Mouse (Mus musculus) bone marrow macrophage, adult 2 months (primary cell): Measurements from ENCODE around the gene Grik4.

Experiments
- CTCF ChIP-seq: IDR thresholded peaks from 2 replicates; pipeline ENCODE4 v1.5.1; 2012; ENCODE audit warnings: low read depth, mild to moderate bottlenecking, low read length, moderate library complexity
- POLR2A ChIP-seq: IDR thresholded peaks from 2 replicates; pipeline ENCODE4 v1.6.1; 2012; ENCODE audit warnings: mild to moderate bottlenecking, low read depth, low read length, borderline replicate concordance

- TF ChIP-seq CTCF (no peak), POLR2A (no peak)
Measured at GRCm38 (mm10) chr9:42846139-42846538, 98.2 kb downstream of the Grik4 start.
